Mouse (Mus musculus) lung, postnatal 0 days (tissue): ENCODE measurements around the gene Wdr66. TPM values are rescaled to one million over a fixed set of nuclear protein-coding genes. Genes with fewer than 3 reads are reported as not detected.

Experiments
- ATAC-seq: fragments of 200-750 bp; cut with Nextera tagmentation; 2 replicates; pipeline ENCODE4 v1.8.0; 2017; ENCODE audit warnings: moderate library complexity
- DNase-seq: peaks from one replicate; pipeline ENCODE4 v3.0.0-alpha.2; 2016; ENCODE audit warnings: low spot score
- H3K27ac ChIP-seq: fragments of 300-500 bp; sonication (generic); 2 replicates; pipeline ENCODE4 v1.5.1; 2014; ENCODE audit warnings: antibody characterized with exemption, mild to moderate bottlenecking, low read length, mixed read lengths
- H3K27me3 ChIP-seq: fragments of 300-500 bp; sonication (generic); replicated peaks from 2 replicates; pipeline ENCODE4 v1.6.1; 2014; ENCODE audit warnings: low read length, mixed read lengths; ENCODE audit not compliant: insufficient read depth
- H3K36me3 ChIP-seq: fragments of 300-500 bp; sonication (generic); 2 replicates; pipeline ENCODE4 v1.6.1; 2014; ENCODE audit warnings: low read length, mixed read lengths; ENCODE audit not compliant: insufficient read depth
- H3K4me1 ChIP-seq: fragments of 300-500 bp; sonication (generic); 2 replicates; pipeline ENCODE4 v1.6.1; 2014; ENCODE audit warnings: antibody characterized with exemption, low read depth, low read length, mixed read lengths; ENCODE audit not compliant: insufficient read depth
- H3K4me2 ChIP-seq: fragments of 300-500 bp; sonication (generic); replicated peaks from 2 replicates; pipeline ENCODE4 v1.6.1; 2014; ENCODE audit warnings: low read depth, mild to moderate bottlenecking, low read length, moderate library complexity, mixed read lengths
- H3K4me3 ChIP-seq: fragments of 300-500 bp; sonication (generic); 2 replicates; pipeline ENCODE4 v1.5.1; 2014; ENCODE audit warnings: low read depth, low read length
- H3K9ac ChIP-seq: fragments of 300-500 bp; sonication (generic); replicated peaks from 2 replicates; pipeline ENCODE4 v1.6.1; 2014; ENCODE audit warnings: low read depth, mild to moderate bottlenecking
- H3K9me3 ChIP-seq: fragments of 300-500 bp; sonication (generic); 2 replicates; pipeline ENCODE4 v1.6.1; 2016; ENCODE audit warnings: low read length, mixed read lengths
- CTCF ChIP-seq: IDR thresholded peaks from 2 replicates; pipeline ENCODE4 v1.5.1; 2016; ENCODE audit warnings: antibody characterized with exemption, mild to moderate bottlenecking
- EP300 ChIP-seq: IDR thresholded peaks from 2 replicates; pipeline ENCODE4 v1.6.1; 2016; ENCODE audit warnings: antibody characterized with exemption, mild to moderate bottlenecking, control low read depth
- WGBS: fragments of 180-500 bp; shearing (Covaris S2); extraction: QIAGEN DNeasy Blood & Tissue Kit; methylation state at CpG from one replicate; pipeline ENCODE4 v1.1.7; 2014; 5-methylcytosine and 5-hydroxymethylcytosine counted together
- polyA plus RNA-seq: library from polyadenylated mRNA; unstranded; fragments of >200 nt; fragmentation: Nextera tagmentation; extraction: Ambion mirVana; gene quantifications from 2 replicates; pipeline ENCODE4 v1.2.1, GENCODE M21; 2015

Wdr66 gene
- polyA plus RNA-seq, 1 experiment from 2014 or later = 1.9 TPM

DNA sequence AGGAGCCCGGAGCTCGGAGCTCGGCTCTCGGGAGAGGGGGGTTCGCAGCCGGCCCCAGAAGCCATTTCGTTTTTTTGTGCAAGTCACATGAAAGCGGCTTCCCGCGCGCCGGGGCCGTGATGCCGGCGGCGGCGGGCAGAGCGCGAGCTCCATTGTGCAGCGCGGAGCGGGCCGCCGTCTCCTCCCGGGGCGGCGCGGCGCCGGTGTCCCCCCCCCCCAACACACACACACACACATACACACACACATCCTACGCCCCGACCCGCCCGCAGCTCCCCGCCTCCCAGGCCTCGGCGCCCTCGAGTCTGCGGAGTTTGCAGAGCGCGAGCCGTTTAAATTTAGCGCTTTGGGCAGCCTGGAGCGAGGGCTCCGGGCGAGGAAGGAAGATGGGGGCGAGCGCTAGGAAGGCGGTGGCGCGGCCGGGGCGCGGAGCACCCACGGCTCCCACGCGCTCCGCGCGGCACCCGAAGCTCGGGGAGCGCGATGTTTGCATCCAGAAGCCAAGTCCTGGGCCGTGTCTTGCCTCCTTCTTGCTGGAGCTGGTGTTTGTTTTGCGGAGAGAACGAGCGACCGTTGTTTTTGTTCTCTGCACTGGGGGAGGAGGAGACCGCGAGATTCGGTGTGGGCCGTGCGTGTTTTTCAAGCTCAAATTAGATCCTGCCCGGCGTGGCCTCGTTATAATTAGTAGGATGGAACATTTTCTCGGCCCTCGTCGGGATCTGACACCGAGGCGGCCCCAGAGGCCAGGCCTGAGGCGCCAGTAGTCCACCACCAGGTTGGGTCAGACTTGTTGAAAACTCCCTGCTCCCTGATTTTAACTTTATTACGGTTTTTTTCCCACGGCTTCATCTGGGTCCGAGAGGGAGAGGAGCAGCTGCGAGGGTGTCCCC is 93.3 kb downstream of the Wdr66 start:
- no peak for TF ChIP-seq EP300
- TF ChIP-seq CTCF = no peak
- peak overlapping the region; percentile 96 for H3K27ac ChIP-seq
- no peaks in the 10 kb centered on the region for H3K9me3 ChIP-seq
- no peaks in the 10 kb centered on the region for H3K27me3 ChIP-seq
- ATAC-seq = peak; percentile 36
- DNase-seq = peak; percentile 74
- no peaks in the 10 kb centered on the region for H3K36me3 ChIP-seq
- peaks cover 16% of the 10 kb centered on the region for H3K4me1 ChIP-seq
- peak overlapping the region; percentile 66 for H3K9ac ChIP-seq
- H3K4me3 ChIP-seq = peak overlapping the region; percentile 89
- under 1% methylated on average over 45 of the region's 87 CpGs for WGBS
- peak overlapping the region; percentile 96 for H3K4me2 ChIP-seq

DNA sequence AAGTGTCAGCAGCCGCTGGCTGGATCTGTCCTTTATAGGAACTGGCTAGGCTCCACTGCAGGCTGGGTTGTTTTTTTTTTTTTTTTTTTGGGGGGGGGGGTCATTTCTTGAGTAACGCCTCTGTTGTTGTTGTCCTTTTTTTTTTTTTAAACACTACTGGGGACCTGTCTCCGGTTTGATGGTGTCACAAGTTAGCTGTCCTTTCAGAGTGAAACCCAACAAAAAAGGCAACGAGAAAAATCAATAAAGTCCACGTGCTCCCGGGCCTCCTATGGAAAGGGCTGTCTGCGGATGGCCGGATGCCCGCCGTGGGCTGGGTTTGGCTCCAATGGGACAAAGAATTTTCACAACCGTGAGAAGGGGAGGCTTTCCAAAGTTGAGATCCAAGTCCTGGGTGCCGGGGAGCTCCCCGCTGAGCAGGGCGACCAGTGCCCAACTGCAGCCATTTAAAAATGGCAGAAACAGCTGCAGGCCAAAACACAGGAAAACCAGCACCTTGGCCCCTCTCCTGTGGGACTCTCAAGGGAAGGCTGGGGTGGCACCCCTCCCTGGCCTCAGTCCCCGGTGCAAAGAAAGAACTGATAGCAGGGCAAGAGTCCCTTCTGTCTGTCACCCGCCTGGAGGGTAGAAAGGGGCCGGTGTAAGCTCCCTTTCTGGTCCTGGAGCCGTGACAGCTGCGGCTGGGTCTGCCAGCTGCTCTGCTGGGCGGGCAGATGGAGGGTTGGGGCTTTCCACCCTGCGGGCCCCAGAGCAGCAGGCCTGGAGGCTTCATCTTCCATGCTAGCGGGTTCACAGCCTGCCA is 94.2 kb downstream of the Wdr66 start:
- WGBS = 4% methylated on average over 22 of the region's 22 CpGs
- Histone ChIP-seq H3K4me1 (peaks cover 16% of the 10 kb centered on the region), H3K27ac (peak overlapping the region; percentile 96), H3K4me2 (peak overlapping the region; percentile 96), H3K9ac (peak overlapping the region; percentile 66; the same call in 1 of the 2 replicates), H3K9me3 (no peaks in the 10 kb centered on the region), H3K27me3 (no peaks in the 10 kb centered on the region), H3K4me3 (peak overlapping the region; percentile 89), H3K36me3 (no peaks in the 10 kb centered on the region)
- DNase-seq (peak; percentile 90), ATAC-seq (peak; percentile 64)
- TF ChIP-seq CTCF (no peak), EP300 (no peak)

DNA sequence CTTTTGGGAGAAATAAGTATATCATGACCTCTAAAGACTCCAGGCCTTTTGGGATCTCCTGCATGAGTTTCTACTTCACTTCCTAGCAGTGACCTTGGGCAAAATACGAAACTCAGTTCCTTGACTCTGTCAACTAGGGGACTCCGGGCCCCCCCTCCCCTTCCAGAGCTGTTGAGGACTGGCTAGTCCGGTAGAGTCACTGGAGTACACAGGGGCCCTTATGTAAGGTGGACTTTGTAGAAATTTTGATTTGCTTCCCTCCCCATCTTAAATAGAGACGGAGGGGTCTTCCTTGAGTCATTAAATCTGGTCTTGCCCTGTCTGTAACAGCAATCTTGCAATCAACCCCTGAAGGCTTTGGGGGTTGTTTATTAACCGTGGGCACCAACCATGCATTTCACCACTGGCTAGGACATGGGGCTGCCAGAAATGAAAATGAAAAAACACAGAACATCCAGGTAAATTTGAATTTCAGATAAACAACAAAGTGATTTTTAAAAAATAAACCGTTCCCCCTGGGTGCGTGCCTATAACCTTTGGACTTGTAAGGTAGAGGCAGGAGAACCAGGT is 94.9 kb downstream of the Wdr66 start:
- Histone ChIP-seq H3K9me3 (no peaks in the 10 kb centered on the region), H3K27ac (peak overlapping the region; percentile 96), H3K4me3 (peak overlapping the region; percentile 89; the same call in 1 of the 2 replicates), H3K9ac (peak overlapping the region; percentile 34; the same call in 1 of the 2 replicates), H3K4me1 (peaks cover 16% of the 10 kb centered on the region), H3K36me3 (no peaks in the 10 kb centered on the region), H3K27me3 (no peaks in the 10 kb centered on the region), H3K4me2 (peak overlapping the region; percentile 96)
- TF ChIP-seq EP300 = no peak
- TF ChIP-seq CTCF = no peak
- ATAC-seq = no peak
- 55% methylated on average over 7 of the region's 7 CpGs for WGBS
- peak; percentile 24 for DNase-seq

DNA sequence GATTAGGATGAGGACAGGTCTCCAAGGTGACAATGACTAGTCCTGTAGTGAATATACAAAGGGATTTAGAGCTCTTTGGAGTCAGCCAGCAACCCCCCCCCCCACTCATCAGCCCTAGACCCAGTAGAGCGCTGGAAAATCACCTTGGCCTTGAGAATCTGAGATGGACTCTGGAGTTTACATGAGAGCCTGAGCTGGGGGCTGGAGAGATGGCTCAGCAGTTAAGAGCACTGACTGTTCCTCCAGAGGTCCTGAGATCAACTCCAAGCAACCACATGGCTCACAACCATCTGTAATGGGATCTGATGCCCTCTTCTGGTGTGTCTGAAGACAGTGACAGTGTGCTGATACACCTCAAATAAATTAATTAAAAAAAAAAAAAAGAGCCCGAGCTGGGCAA is 96.1 kb downstream of the Wdr66 start:
- Histone ChIP-seq H3K4me3 (no peak overlapping the region), H3K9ac (no peak overlapping the region), H3K36me3 (no peaks in the 10 kb centered on the region), H3K4me1 (peaks cover 16% of the 10 kb centered on the region), H3K27ac (no peak overlapping the region), H3K27me3 (no peaks in the 10 kb centered on the region), H3K9me3 (no peaks in the 10 kb centered on the region), H3K4me2 (no peak overlapping the region)
- DNase-seq (no peak), ATAC-seq (no peak)
- 64% methylated on average over 2 of the region's 2 CpGs for WGBS
- no peak for TF ChIP-seq EP300
- no peak for TF ChIP-seq CTCF

DNA sequence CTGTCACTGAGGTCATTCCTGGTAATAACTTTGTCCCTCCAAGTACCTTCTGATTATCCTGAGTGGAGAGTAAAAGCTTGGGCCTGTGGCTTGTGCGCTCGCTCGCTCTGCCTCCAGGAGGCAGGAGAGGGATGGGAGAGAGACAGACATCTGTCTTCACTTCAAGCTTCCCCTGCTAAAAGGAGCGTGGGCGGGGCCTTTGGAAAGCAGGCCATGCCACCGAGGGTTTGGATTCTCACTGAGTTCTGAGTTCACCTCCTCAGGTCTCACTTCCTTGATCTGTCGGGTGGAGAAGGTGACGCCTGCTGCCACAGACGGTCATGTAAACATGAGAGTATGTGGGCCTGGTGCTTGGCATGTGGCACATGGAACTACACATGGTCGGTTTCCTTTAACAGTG is 98.5 kb downstream of the Wdr66 start:
- no peak overlapping the region for H3K4me3 ChIP-seq
- no peaks in the 10 kb centered on the region for H3K9me3 ChIP-seq
- no peak overlapping the region for H3K27ac ChIP-seq
- DNase-seq (peak; percentile 55), ATAC-seq (no peak)
- WGBS = 50% methylated on average over 10 of the region's 10 CpGs
- no peak overlapping the region for H3K4me2 ChIP-seq
- no peaks in the 10 kb centered on the region for H3K36me3 ChIP-seq
- H3K27me3 ChIP-seq = no peaks in the 10 kb centered on the region
- TF ChIP-seq EP300 (no peak), CTCF (peak; percentile 57)
- H3K9ac ChIP-seq = no peak overlapping the region
- peaks cover 13% of the 10 kb centered on the region for H3K4me1 ChIP-seq

DNA sequence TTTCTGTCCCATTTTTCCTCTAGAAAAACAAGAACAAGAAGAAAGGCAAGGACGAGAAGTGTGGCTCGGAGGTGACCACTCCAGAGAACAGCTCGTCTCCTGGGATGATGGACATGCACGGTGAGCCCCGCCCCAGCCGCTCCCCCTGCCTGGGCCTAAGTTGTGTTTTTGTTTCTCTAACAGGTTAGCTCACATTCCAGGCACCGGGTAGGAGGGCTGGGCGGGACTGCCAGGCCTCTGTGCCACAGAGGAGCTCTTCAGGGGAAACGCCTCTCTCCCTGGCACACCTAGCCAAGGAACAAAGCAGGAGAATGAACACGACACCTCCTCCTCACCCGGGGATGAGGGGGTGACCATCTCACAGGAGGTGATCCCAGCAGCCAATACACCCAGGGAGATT is 104.0 kb downstream of the Wdr66 start:
- peak overlapping the region; percentile 15 for H3K4me2 ChIP-seq
- H3K4me1 ChIP-seq = no peaks in the 10 kb centered on the region
- no peak overlapping the region for H3K9ac ChIP-seq
- H3K27ac ChIP-seq = peak overlapping the region; percentile 86
- ATAC-seq (peak; percentile 97), DNase-seq (peak; percentile 92)
- TF ChIP-seq CTCF (no peak), EP300 (peak; percentile 73)
- H3K27me3 ChIP-seq = no peaks in the 10 kb centered on the region
- peaks cover 9% of the 10 kb centered on the region; the same call in 1 of the 2 replicates for H3K36me3 ChIP-seq
- 60% methylated on average over 11 of the region's 11 CpGs for WGBS
- no peak overlapping the region for H3K4me3 ChIP-seq
- H3K9me3 ChIP-seq = no peaks in the 10 kb centered on the region
